Mouse (Mus musculus) neural tube, embryonic 11.5 days (tissue): Measurements from ENCODE around the gene Flot1. TPM values are rescaled to one million over a fixed set of nuclear protein-coding genes. Genes with fewer than 3 reads are reported as not detected.

Source experiments
- ATAC-seq: fragments of 200-750 bp; cut with Nextera tagmentation; 2 replicates; pipeline ENCODE4 v1.8.0; 2017; ENCODE audit warnings: moderate number of reproducible peaks, mild to moderate bottlenecking, moderate TSS enrichment, moderate library complexity; ENCODE audit not compliant: insufficient read depth, low FRiP score, low TSS enrichment
- DNase-seq: peaks from one replicate; pipeline ENCODE4 v3.0.0-alpha.2; 2015; ENCODE audit warnings: low spot score
- H3K27ac ChIP-seq: fragments of 300-500 bp; sonication (generic); 2 replicates; pipeline ENCODE4 v1.5.1; 2014; ENCODE audit warnings: low read depth, mild to moderate bottlenecking, low read length
- H3K27me3 ChIP-seq: fragments of 300-500 bp; sonication (generic); 2 replicates; pipeline ENCODE4 v1.6.1; 2014; ENCODE audit warnings: mild to moderate bottlenecking, low read length, mixed read lengths; ENCODE audit not compliant: control insufficient read depth, insufficient read depth
- H3K36me3 ChIP-seq: fragments of 300-500 bp; sonication (generic); 2 replicates; pipeline ENCODE4 v1.6.1; 2014; ENCODE audit warnings: mild to moderate bottlenecking, low read length, moderate library complexity, mixed read lengths; ENCODE audit not compliant: control insufficient read depth, insufficient read depth
- H3K4me1 ChIP-seq: fragments of 300-500 bp; sonication (generic); 2 replicates; pipeline ENCODE4 v1.6.1; 2014; ENCODE audit warnings: low read length, mixed read lengths; ENCODE audit not compliant: control insufficient read depth, insufficient read depth
- H3K4me2 ChIP-seq: fragments of 300-500 bp; sonication (generic); 2 replicates; pipeline ENCODE4 v1.6.1; 2014; ENCODE audit warnings: low read depth, mild to moderate bottlenecking, moderate library complexity
- H3K4me3 ChIP-seq: fragments of 300-500 bp; sonication (generic); 2 replicates; pipeline ENCODE4 v1.5.1; 2014; ENCODE audit warnings: low read depth, low read length
- H3K9ac ChIP-seq: fragments of 300-500 bp; sonication (generic); 2 replicates; pipeline ENCODE4 v1.6.1; 2014; ENCODE audit warnings: mild to moderate bottlenecking, low read length
- H3K9me3 ChIP-seq: fragments of 300-500 bp; sonication (generic); 2 replicates; pipeline ENCODE4 v1.6.1; 2016; ENCODE audit warnings: low read length; ENCODE audit not compliant: control insufficient read depth
- WGBS: fragments of 180-500 bp; shearing (Covaris S2); extraction: QIAGEN DNeasy Blood & Tissue Kit; methylation state at CpG from one replicate; pipeline ENCODE4 v1.1.7; 2014; 5-methylcytosine and 5-hydroxymethylcytosine counted together
- polyA plus RNA-seq: library from polyadenylated mRNA; unstranded; fragments of >200 nt; fragmentation: Nextera tagmentation; extraction: Ambion mirVana; gene quantifications from 2 replicates; pipeline ENCODE4 v1.2.1, GENCODE M21; 2014

Flot1 gene
- polyA plus RNA-seq, 1 experiment from 2014 or later = 52.3 TPM

GRCm38 (mm10) chr17:35842006-35842405, 19.0 kb downstream of the Flot1 start:
- peaks cover 6% of the 10 kb centered on the region; the same call in 1 of the 2 replicates for H3K36me3 ChIP-seq
- H3K4me2 ChIP-seq = peak overlapping the region; percentile 70
- ATAC-seq = no peak
- peak overlapping the region; percentile 68; the same call in 1 of the 2 replicates for H3K27ac ChIP-seq
- H3K4me3 ChIP-seq = peak overlapping the region; percentile 63
- 20% methylated on average over 11 of the region's 11 CpGs for WGBS
- H3K27me3 ChIP-seq = no peaks in the 10 kb centered on the region
- peaks cover 4% of the 10 kb centered on the region; the same call in 1 of the 2 replicates for H3K4me1 ChIP-seq
- no peak for DNase-seq
- H3K9ac ChIP-seq = peak overlapping the region; percentile 71
- no peaks in the 10 kb centered on the region for H3K9me3 ChIP-seq

GRCm38 (mm10) chr17:35843514-35843913, 20.5 kb downstream of the Flot1 start:
- no peaks in the 10 kb centered on the region for H3K27me3 ChIP-seq
- 93% methylated on average over 3 of the region's 3 CpGs for WGBS
- no peak overlapping the region for H3K4me3 ChIP-seq
- H3K9ac ChIP-seq = no peak overlapping the region
- ATAC-seq (no peak), DNase-seq (no peak)
- no peaks in the 10 kb centered on the region for H3K9me3 ChIP-seq
- H3K27ac ChIP-seq = no peak overlapping the region
- no peak overlapping the region for H3K4me2 ChIP-seq
- peaks cover 4% of the 10 kb centered on the region; the same call in 1 of the 2 replicates for H3K4me1 ChIP-seq
- peaks cover 14% of the 10 kb centered on the region for H3K36me3 ChIP-seq

- peaks cover 29% of the 10 kb centered on the region for H3K36me3 ChIP-seq
- H3K4me3 ChIP-seq = no peak overlapping the region
- 75% methylated on average over 1 of the region's 1 CpGs for WGBS
- H3K4me2 ChIP-seq = no peak overlapping the region
- H3K4me1 ChIP-seq = no peaks in the 10 kb centered on the region
- H3K9ac ChIP-seq = no peak overlapping the region
- DNase-seq (peak; percentile 13), ATAC-seq (no peak)
- H3K27me3 ChIP-seq = no peaks in the 10 kb centered on the region
- no peak overlapping the region for H3K27ac ChIP-seq
- no peaks in the 10 kb centered on the region for H3K9me3 ChIP-seq
Observed at GRCm38 (mm10) chr17:35848112-35848511, 25.1 kb downstream of the Flot1 start.

GRCm38 (mm10) chr17:35850974-35851373, 27.9 kb downstream of the Flot1 start:
- Histone ChIP-seq H3K27ac (no peak overlapping the region), H3K4me2 (no peak overlapping the region), H3K4me1 (no peaks in the 10 kb centered on the region), H3K9ac (no peak overlapping the region), H3K36me3 (peaks cover 29% of the 10 kb centered on the region), H3K27me3 (no peaks in the 10 kb centered on the region), H3K4me3 (no peak overlapping the region), H3K9me3 (no peaks in the 10 kb centered on the region)
- DNase-seq (no peak), ATAC-seq (no peak)
- WGBS = 87% methylated on average over 3 of the region's 3 CpGs

GRCm38 (mm10) chr17:35859371-35859770, 36.3 kb downstream of the Flot1 start:
- 0 out of 2 replicates have a peak, but pooled peaks cover 3% of the 10 kb centered on the region for H3K36me3 ChIP-seq
- DNase-seq (no peak), ATAC-seq (no peak)
- H3K4me2 ChIP-seq = no peak overlapping the region
- H3K27ac ChIP-seq = no peak overlapping the region
- 87% methylated on average over 1 of the region's 1 CpGs for WGBS
- H3K4me1 ChIP-seq = no peaks in the 10 kb centered on the region
- H3K9me3 ChIP-seq = no peaks in the 10 kb centered on the region
- no peak overlapping the region for H3K9ac ChIP-seq
- no peaks in the 10 kb centered on the region for H3K27me3 ChIP-seq
- H3K4me3 ChIP-seq = no peak overlapping the region

- ATAC-seq (no peak), DNase-seq (peak; percentile 6)
- H3K36me3 ChIP-seq = 0 out of 2 replicates have a peak, but pooled peaks cover 3% of the 10 kb centered on the region
- no peak overlapping the region for H3K4me2 ChIP-seq
- H3K9ac ChIP-seq = no peak overlapping the region
- no peaks in the 10 kb centered on the region for H3K27me3 ChIP-seq
- 69% methylated on average over 2 of the region's 2 CpGs for WGBS
- no peaks in the 10 kb centered on the region for H3K9me3 ChIP-seq
- no peaks in the 10 kb centered on the region for H3K4me1 ChIP-seq
- H3K4me3 ChIP-seq = no peak overlapping the region
- H3K27ac ChIP-seq = no peak overlapping the region
Observed at GRCm38 (mm10) chr17:35859835-35860234, 36.8 kb downstream of the Flot1 start.

- Histone ChIP-seq H3K9ac (no peak overlapping the region; the same call in 1 of the 2 replicates), H3K4me2 (peak overlapping the region; percentile 57), H3K36me3 (0 out of 2 replicates have a peak, but pooled peaks cover 3% of the 10 kb centered on the region), H3K27ac (peak overlapping the region; percentile 73; the same call in 1 of the 2 replicates), H3K9me3 (no peaks in the 10 kb centered on the region), H3K4me3 (peak overlapping the region; percentile 57), H3K4me1 (no peaks in the 10 kb centered on the region; the same call in 1 of the 2 replicates), H3K27me3 (no peaks in the 10 kb centered on the region)
- ATAC-seq (no peak), DNase-seq (no peak)
- 6% methylated on average over 12 of the region's 12 CpGs for WGBS
Observed at GRCm38 (mm10) chr17:35860831-35861197, 37.8 kb downstream of the Flot1 start.

- Histone ChIP-seq H3K9ac (peak within 1 kb of the TSS; percentile 74), H3K4me2 (peak within 1 kb of the TSS; percentile 57), H3K36me3 (0 out of 2 replicates have a peak, but pooled peaks cover 3% of the 10 kb centered on the region), H3K4me3 (peak within 1 kb of the TSS; percentile 57), H3K27ac (peak within 1 kb of the TSS; percentile 73; the same call in 1 of the 2 replicates), H3K4me1 (no peaks in the 10 kb centered on the region; the same call in 1 of the 2 replicates), H3K27me3 (no peaks in the 10 kb centered on the region), H3K9me3 (no peaks in the 10 kb centered on the region)
- DNase-seq = peak; percentile 93
- WGBS = 0% methylated on average over 47 of the region's 47 CpGs
- peak; percentile 86 for ATAC-seq
Observed at GRCm38 (mm10) chr17:35861198-35861857, 38.3 kb downstream of the Flot1 start, which contains the start of gene Nrm. Nrm (plus strand) TSS chr17:35861318.
